Mouse (Mus musculus) testis, adult 2 months (tissue): ENCODE measurements around the gene Bach2.

Experiments
- CTCF ChIP-seq: fragments of 200-500 bp; IDR thresholded peaks from 2 replicates; pipeline ENCODE4 v1.5.1; 2012; ENCODE audit warnings: low read depth, mild to moderate bottlenecking, inconsistent platforms, low read length, moderate library complexity; ENCODE audit not compliant: control insufficient read depth, insufficient read depth, insufficient replicate concordance
- POLR2A ChIP-seq: fragments of 200-500 bp; IDR thresholded peaks from 2 replicates; pipeline ENCODE4 v1.6.1; 2012; ENCODE audit warnings: low read depth, mild to moderate bottlenecking, inconsistent platforms, low read length, moderate library complexity; ENCODE audit not compliant: control insufficient read depth

GRCm38 (mm10) chr4:32242122-32242615, 3.6 kb downstream of the Bach2 start:
- no peak for TF ChIP-seq POLR2A
- TF ChIP-seq CTCF: no peak
